In genomic region chr8:120632969-120633664, GRCm38 (mm10) we compare ENCODE assay signal across 8 mouse cellular contexts. TPM values are rescaled to one million over a fixed set of nuclear protein-coding genes. Genes with fewer than 3 reads are reported as not detected.
A peak's percentile ranks its signal among the peaks of the same experiment; 100 is the strongest.
DNase-seq lines count a peak whose midpoint lies in the region; ATAC-seq and TF ChIP-seq lines count a peak whose summit lies in the region.

No protein-coding gene starts in this region.

- peak overlapping the region; percentile 99 for H3K4me2 ChIP-seq in embryonic facial prominence, embryonic 11.5 days (ENCODE audit: low read depth, low read length)
- peak overlapping the region; percentile 94 for H3K4me2 ChIP-seq in hindbrain, postnatal 0 days (ENCODE audit: low read depth, low read length)
- peak overlapping the region; percentile 95 for H3K4me2 ChIP-seq in midbrain, embryonic 16.5 days (ENCODE audit: low read length)

- no peaks in the 10 kb centered on the region for H3K27me3 ChIP-seq in kidney, adult 2 months (replicated peaks; ENCODE audit: control insufficient read depth, insufficient read depth, low read length)
- peaks cover 17% of the 10 kb centered on the region for H3K27me3 ChIP-seq in embryonic facial prominence, embryonic 11.5 days (ENCODE audit: control insufficient read depth, insufficient read depth, low read length)
- no peaks in the 10 kb centered on the region for H3K27me3 ChIP-seq in hindbrain, postnatal 0 days (ENCODE audit: insufficient read depth, low read length)
- no peaks in the 10 kb centered on the region; the same call in 1 of the 2 replicates for H3K27me3 ChIP-seq in midbrain, embryonic 16.5 days (ENCODE audit: control insufficient read depth, insufficient read depth, low read depth, low read length)

- H3K36me3 ChIP-seq in kidney, adult 2 months (ENCODE audit: control insufficient read depth, insufficient read depth, low read length) = no peaks in the 10 kb centered on the region
- no peaks in the 10 kb centered on the region for H3K36me3 ChIP-seq in embryonic facial prominence, embryonic 11.5 days (replicated peaks; ENCODE audit: control insufficient read depth, insufficient read depth, low read depth, low read length)
- no peaks in the 10 kb centered on the region for H3K36me3 ChIP-seq in hindbrain, postnatal 0 days (ENCODE audit: insufficient read depth, low read length)
- H3K36me3 ChIP-seq in midbrain, embryonic 16.5 days (ENCODE audit: control insufficient read depth, insufficient read depth, low read length) = no peaks in the 10 kb centered on the region

- 0 out of 2 replicates have a peak overlapping the region, but pooled peaks have one; percentile 40 for H3K4me3 ChIP-seq in kidney, adult 2 months (ENCODE audit: insufficient read depth, low read depth, low read length)
- peak overlapping the region; percentile 66; the same call in 1 of the 2 replicates for H3K4me3 ChIP-seq in embryonic facial prominence, embryonic 11.5 days (ENCODE audit: low read depth, low read length)
- H3K4me3 ChIP-seq in hindbrain, postnatal 0 days (ENCODE audit: low read length) = peak overlapping the region; percentile 55
- peak overlapping the region; percentile 77 for H3K4me3 ChIP-seq in midbrain, embryonic 16.5 days (ENCODE audit: low read depth, low read length)

- no peaks in the 10 kb centered on the region for H3K9me3 ChIP-seq in embryonic facial prominence, embryonic 11.5 days (replicated peaks; ENCODE audit: control insufficient read depth, low read length)
- no peaks in the 10 kb centered on the region for H3K9me3 ChIP-seq in hindbrain, postnatal 0 days (ENCODE audit: low read length)
- H3K9me3 ChIP-seq in midbrain, embryonic 16.5 days (replicated peaks; ENCODE audit: control insufficient read depth, low read length, poor library complexity, severe bottlenecking) = no peaks in the 10 kb centered on the region

- ATAC-seq in embryonic facial prominence, embryonic 11.5 days (replicated peaks; ENCODE audit: insufficient number of reproducible peaks, low FRiP score, low TSS enrichment, low read depth) = no peak
- ATAC-seq in hindbrain, postnatal 0 days = no peak
- ATAC-seq in midbrain, embryonic 16.5 days = peak; percentile 6; the same call in 1 of the 2 replicates

- TF ChIP-seq POLR2A in kidney, adult 2 months (IDR thresholded peaks at IDR 0.05; ENCODE audit: low read depth, low read length) = no peak

- H3K27ac ChIP-seq in kidney, adult 2 months (ENCODE audit: insufficient read depth, low read depth, low read length) = no peak overlapping the region
- no peak overlapping the region for H3K27ac ChIP-seq in embryonic facial prominence, embryonic 11.5 days (replicated peaks; ENCODE audit: low read depth, low read length)
- H3K27ac ChIP-seq in hindbrain, postnatal 0 days = no peak overlapping the region
- no peak overlapping the region for H3K27ac ChIP-seq in midbrain, embryonic 16.5 days (ENCODE audit: low read length)

- H3K4me1 ChIP-seq in kidney, adult 2 months (ENCODE audit: control insufficient read depth, insufficient read depth, low read length) = no peaks in the 10 kb centered on the region
- no peaks in the 10 kb centered on the region; the same call in 1 of the 2 replicates for H3K4me1 ChIP-seq in embryonic facial prominence, embryonic 11.5 days (ENCODE audit: control insufficient read depth, insufficient read depth, low read length)
- no peaks in the 10 kb centered on the region for H3K4me1 ChIP-seq in hindbrain, postnatal 0 days (ENCODE audit: insufficient read depth, low read length)
- peaks cover 12% of the 10 kb centered on the region; the same call in 1 of the 2 replicates for H3K4me1 ChIP-seq in midbrain, embryonic 16.5 days (ENCODE audit: control insufficient read depth, insufficient read depth, low read length)

- TF ChIP-seq CTCF in kidney, adult 2 months (conservative IDR thresholded peaks at IDR 0.05; ENCODE audit: insufficient read depth, insufficient read length, low read depth, low read length) = no peak
- no peak for TF ChIP-seq CTCF in hindbrain, postnatal 0 days (IDR thresholded peaks at IDR 0.05; ENCODE audit: low read depth)

- H3K9ac ChIP-seq in embryonic facial prominence, embryonic 11.5 days (replicated peaks; ENCODE audit: low read length) = no peak overlapping the region
- no peak overlapping the region for H3K9ac ChIP-seq in hindbrain, postnatal 0 days (replicated peaks; ENCODE audit: low read length)
- peak overlapping the region; percentile 84 for H3K9ac ChIP-seq in midbrain, embryonic 16.5 days (ENCODE audit: low read depth, low read length)

- WGBS in kidney, adult 2 months = 70% methylated on average over 17 of the region's 17 CpGs
- 24% methylated on average over 17 of the region's 17 CpGs for WGBS in embryonic facial prominence, embryonic 11.5 days
- 26% methylated on average over 17 of the region's 17 CpGs for WGBS in hindbrain, postnatal 0 days
- WGBS in midbrain, embryonic 16.5 days = 20% methylated on average over 17 of the region's 17 CpGs

- DNase-seq in kidney, adult 2 months = no peak
- no peak for DNase-seq in kidney, adult 8-10 months
- no peak for DNase-seq in embryonic facial prominence, embryonic 11.5 days (ENCODE audit: low spot score)
- no peak for DNase-seq in hindbrain, postnatal 0 days (ENCODE audit: low spot score)
- no peak for DNase-seq in frontal cortex, postnatal 10 days (ENCODE audit: low spot score in 2 of 2)
- DNase-seq in layer of hippocampus, postnatal 10 days (ENCODE audit: low spot score in 2 of 2) = no peak
- no peak for DNase-seq in cerebellum, adult 9-10 months

RNA-seq across cellular contexts. Expression of gene 1190005I06Rik, which starts 14.3 kb away (rescaled TPM):
- polyA plus RNA-seq in kidney, adult 2 months (2012; rRNA removed) = 4.6 and 6.8 TPM in 2 replicates
- 3.4 and 5.9 TPM in 2 replicates for polyA plus RNA-seq in embryonic facial prominence, embryonic 11.5 days (2014; fragmentation: Nextera tagmentation; extraction: Ambion mirVana)
- total RNA-seq in hindbrain, postnatal 0 days (2014; rRNA removed) = 12.3 and 26.5 TPM in 2 replicates
- polyA plus RNA-seq in hindbrain, postnatal 0 days (2015; fragmentation: Nextera tagmentation; extraction: Ambion mirVana) = 17.3 and 20.6 TPM in 2 replicates
- 18.2 and 22.2 TPM in 2 replicates for polyA plus RNA-seq in midbrain, embryonic 16.5 days (2015; fragmentation: Nextera tagmentation; extraction: Ambion mirVana)
- total RNA-seq in layer of hippocampus, postnatal 10 days (2021) = 10 to 100 TPM in 1 of 2 experiments, 1 to 10 TPM in 1; 9.0 to 13.1 TPM

RNA-seq across cellular contexts. Expression of gene Gm27021, which starts 34.8 kb away (rescaled TPM):
- polyA plus RNA-seq in kidney, adult 2 months (2012; rRNA removed) = 1.6 TPM in 1 of 2 replicates, not detected in the other
- polyA plus RNA-seq in embryonic facial prominence, embryonic 11.5 days (2014; fragmentation: Nextera tagmentation; extraction: Ambion mirVana) = 1.8 and 3.0 TPM in 2 replicates
- total RNA-seq in hindbrain, postnatal 0 days (2014; rRNA removed) = 3.1 and 7.0 TPM in 2 replicates
- 10.2 and 10.9 TPM in 2 replicates for polyA plus RNA-seq in hindbrain, postnatal 0 days (2015; fragmentation: Nextera tagmentation; extraction: Ambion mirVana)
- 4.7 and 5.6 TPM in 2 replicates for polyA plus RNA-seq in midbrain, embryonic 16.5 days (2015; fragmentation: Nextera tagmentation; extraction: Ambion mirVana)
- total RNA-seq in layer of hippocampus, postnatal 10 days (2021) = under 1 TPM in 1 of 2 experiments, not detected in 1; 0.51 TPM

RNA-seq across cellular contexts. Expression of gene Cox4i1, which starts 34.9 kb away (rescaled TPM):
- 2,823 and 3,733 TPM in 2 replicates for polyA plus RNA-seq in kidney, adult 2 months (2012; rRNA removed)
- 854 and 888 TPM in 2 replicates for polyA plus RNA-seq in embryonic facial prominence, embryonic 11.5 days (2014; fragmentation: Nextera tagmentation; extraction: Ambion mirVana)
- 545 and 609 TPM in 2 replicates for total RNA-seq in hindbrain, postnatal 0 days (2014; rRNA removed)
- 1,628 and 1,662 TPM in 2 replicates for polyA plus RNA-seq in hindbrain, postnatal 0 days (2015; fragmentation: Nextera tagmentation; extraction: Ambion mirVana)
- polyA plus RNA-seq in midbrain, embryonic 16.5 days (2015; fragmentation: Nextera tagmentation; extraction: Ambion mirVana) = 1,051 and 1,134 TPM in 2 replicates
- total RNA-seq in layer of hippocampus, postnatal 10 days (2021) = 100 to 1,000 TPM; 930 to 997 TPM

RNA-seq across cellular contexts. Expression of gene Emc8, which starts 35.3 kb away (rescaled TPM):
- 67.0 and 67.8 TPM in 2 replicates for polyA plus RNA-seq in kidney, adult 2 months (2012; rRNA removed)
- polyA plus RNA-seq in embryonic facial prominence, embryonic 11.5 days (2014; fragmentation: Nextera tagmentation; extraction: Ambion mirVana) = 322 and 338 TPM in 2 replicates
- total RNA-seq in hindbrain, postnatal 0 days (2014; rRNA removed) = 55.3 and 87.9 TPM in 2 replicates
- 124 and 128 TPM in 2 replicates for polyA plus RNA-seq in hindbrain, postnatal 0 days (2015; fragmentation: Nextera tagmentation; extraction: Ambion mirVana)
- polyA plus RNA-seq in midbrain, embryonic 16.5 days (2015; fragmentation: Nextera tagmentation; extraction: Ambion mirVana) = 99.5 and 105 TPM in 2 replicates
- 10 to 100 TPM; 70.7 to 82.3 TPM for total RNA-seq in layer of hippocampus, postnatal 10 days (2021)

RNA-seq across cellular contexts. Expression of gene Gins2, which starts 44.0 kb away (rescaled TPM):
- polyA plus RNA-seq in kidney, adult 2 months (2012; rRNA removed) = 6.4 and 6.9 TPM in 2 replicates
- 127 and 132 TPM in 2 replicates for polyA plus RNA-seq in embryonic facial prominence, embryonic 11.5 days (2014; fragmentation: Nextera tagmentation; extraction: Ambion mirVana)
- total RNA-seq in hindbrain, postnatal 0 days (2014; rRNA removed) = 2.8 and 12.3 TPM in 2 replicates
- 17.2 and 20.6 TPM in 2 replicates for polyA plus RNA-seq in hindbrain, postnatal 0 days (2015; fragmentation: Nextera tagmentation; extraction: Ambion mirVana)
- 10.7 and 13.3 TPM in 2 replicates for polyA plus RNA-seq in midbrain, embryonic 16.5 days (2015; fragmentation: Nextera tagmentation; extraction: Ambion mirVana)
- total RNA-seq in layer of hippocampus, postnatal 10 days (2021) = 1 to 10 TPM; 2.5 to 4.2 TPM
